Mouse (Mus musculus) neural tube, embryonic 10.5 days (tissue): Measurements from ENCODE around the gene Pabpc4.

Source experiments
- DNase-seq: peaks from one replicate; pipeline ENCODE4 v3.0.0-alpha.2; 2017; ENCODE audit warnings: low spot score; ENCODE audit errors: extremely low spot score

Pabpc4 gene

GRCm38 (mm10) chr4:123342091-123342641 is 80.0 kb downstream of the Pabpc4 start:
- DNase-seq, result no peak

- peak; percentile 85 for DNase-seq
Observed at GRCm38 (mm10) chr4:123342642-123343470, 80.7 kb downstream of the Pabpc4 start, which contains the start of gene Bmp8a. Gene Bmp8a, minus strand, starts transcription at chr4:123343252.

GRCm38 (mm10) chr4:123343471-123343789 is 81.3 kb downstream of the Pabpc4 start:
- DNase-seq, result no peak
